Mouse (Mus musculus): Measurements from ENCODE around the gene Ap1b1. TPM values are rescaled to one million over a fixed set of nuclear protein-coding genes. Genes with fewer than 3 reads are reported as not detected.

The Ap1b1 gene
- 165 and 185 TPM in 2 replicates for polyA plus RNA-seq (2012; ENCODE audit: insufficient read depth, insufficient read length, missing spikeins)

- peak within 1 kb of the TSS; percentile 72 for H3K4me3 ChIP-seq (ENCODE audit: insufficient read depth, low read length)
- H3K4me1 ChIP-seq (ENCODE audit: control insufficient read depth, insufficient read depth, low read length) = peaks cover 26% of the 10 kb centered on the region
- TF ChIP-seq POLR2A (IDR thresholded peaks at IDR 0.05; ENCODE audit: borderline replicate concordance, low read depth, low read length) = no peak
- no peak for TF ChIP-seq CTCF (IDR thresholded peaks at IDR 0.05; ENCODE audit: low read depth, low read length)
- H3K27ac ChIP-seq (ENCODE audit: insufficient read depth, low read depth, low read length) = peak within 1 kb of the TSS; percentile 28
Measured at GRCm38 (mm10) chr11:4986695-4987486, at the start of gene Ap1b1. Ap1b1 (plus strand) TSS chr11:4986824.

GRCm38 (mm10) chr11:4946530-4946929 is 40.1 kb upstream of the Ap1b1 start:
- Histone ChIP-seq H3K27ac (ENCODE audit: insufficient read depth, low read depth, low read length) (no peak overlapping the region), H3K4me3 (ENCODE audit: insufficient read depth, low read length) (no peak overlapping the region), H3K4me1 (ENCODE audit: control insufficient read depth, insufficient read depth, low read length) (no peaks in the 10 kb centered on the region)
- TF ChIP-seq POLR2A (IDR thresholded peaks at IDR 0.05; ENCODE audit: borderline replicate concordance, low read depth, low read length) (no peak), CTCF (IDR thresholded peaks at IDR 0.05; ENCODE audit: low read depth, low read length) (0 out of 2 replicates have a peak, but pooled peaks have one; percentile 5)

- Histone ChIP-seq H3K4me3 (ENCODE audit: insufficient read depth, low read length) (peak overlapping the region; percentile 57), H3K27ac (ENCODE audit: insufficient read depth, low read depth, low read length) (no peak overlapping the region), H3K4me1 (ENCODE audit: control insufficient read depth, insufficient read depth, low read length) (no peaks in the 10 kb centered on the region)
- TF ChIP-seq CTCF (IDR thresholded peaks at IDR 0.05; ENCODE audit: low read depth, low read length) = no peak
- TF ChIP-seq POLR2A (IDR thresholded peaks at IDR 0.05; ENCODE audit: borderline replicate concordance, low read depth, low read length) = no peak
Measured at GRCm38 (mm10) chr11:4946947-4947812, 39.4 kb upstream of the Ap1b1 start.

- Histone ChIP-seq H3K4me1 (ENCODE audit: control insufficient read depth, insufficient read depth, low read length) (no peaks in the 10 kb centered on the region), H3K4me3 (ENCODE audit: insufficient read depth, low read length) (peak within 1 kb of the TSS; percentile 57), H3K27ac (ENCODE audit: insufficient read depth, low read depth, low read length) (no peak within 1 kb of the TSS)
- TF ChIP-seq CTCF (IDR thresholded peaks at IDR 0.05; ENCODE audit: low read depth, low read length) = no peak
- TF ChIP-seq POLR2A (IDR thresholded peaks at IDR 0.05; ENCODE audit: borderline replicate concordance, low read depth, low read length) = no peak
Measured at GRCm38 (mm10) chr11:4947813-4948174, 38.8 kb upstream of the Ap1b1 start, which contains the start of gene Nefh. Nefh (minus strand) TSS chr11:4948064.

- Histone ChIP-seq H3K4me3 (ENCODE audit: insufficient read depth, low read length) (no peak overlapping the region), H3K4me1 (ENCODE audit: control insufficient read depth, insufficient read depth, low read length) (no peaks in the 10 kb centered on the region), H3K27ac (ENCODE audit: insufficient read depth, low read depth, low read length) (no peak overlapping the region)
- TF ChIP-seq POLR2A (IDR thresholded peaks at IDR 0.05; ENCODE audit: borderline replicate concordance, low read depth, low read length) (no peak), CTCF (IDR thresholded peaks at IDR 0.05; ENCODE audit: low read depth, low read length) (no peak)
Measured at GRCm38 (mm10) chr11:4948792-4949191, 37.8 kb upstream of the Ap1b1 start.

GRCm38 (mm10) chr11:4949256-4950044 is 37.2 kb upstream of the Ap1b1 start:
- Histone ChIP-seq H3K4me3 (ENCODE audit: insufficient read depth, low read length) (no peak overlapping the region), H3K4me1 (ENCODE audit: control insufficient read depth, insufficient read depth, low read length) (no peaks in the 10 kb centered on the region), H3K27ac (ENCODE audit: insufficient read depth, low read depth, low read length) (no peak overlapping the region)
- TF ChIP-seq POLR2A (IDR thresholded peaks at IDR 0.05; ENCODE audit: borderline replicate concordance, low read depth, low read length) (no peak), CTCF (IDR thresholded peaks at IDR 0.05; ENCODE audit: low read depth, low read length) (no peak)

- TF ChIP-seq CTCF (IDR thresholded peaks at IDR 0.05; ENCODE audit: low read depth, low read length) = no peak
- no peak for TF ChIP-seq POLR2A (IDR thresholded peaks at IDR 0.05; ENCODE audit: borderline replicate concordance, low read depth, low read length)
- Histone ChIP-seq H3K27ac (ENCODE audit: insufficient read depth, low read depth, low read length) (no peak overlapping the region), H3K4me3 (ENCODE audit: insufficient read depth, low read length) (no peak overlapping the region), H3K4me1 (ENCODE audit: control insufficient read depth, insufficient read depth, low read length) (no peaks in the 10 kb centered on the region)
Measured at GRCm38 (mm10) chr11:4953401-4953800, 33.2 kb upstream of the Ap1b1 start.

- TF ChIP-seq POLR2A (IDR thresholded peaks at IDR 0.05; ENCODE audit: borderline replicate concordance, low read depth, low read length) = no peak
- no peak for TF ChIP-seq CTCF (IDR thresholded peaks at IDR 0.05; ENCODE audit: low read depth, low read length)
- Histone ChIP-seq H3K4me1 (ENCODE audit: control insufficient read depth, insufficient read depth, low read length) (no peaks in the 10 kb centered on the region), H3K4me3 (ENCODE audit: insufficient read depth, low read length) (no peak overlapping the region), H3K27ac (ENCODE audit: insufficient read depth, low read depth, low read length) (no peak overlapping the region)
Measured at GRCm38 (mm10) chr11:4953918-4954317, 32.7 kb upstream of the Ap1b1 start.

GRCm38 (mm10) chr11:4963099-4963808 is 23.4 kb upstream of the Ap1b1 start:
- peaks cover 4% of the 10 kb centered on the region; the same call in 1 of the 2 replicates for H3K4me1 ChIP-seq (ENCODE audit: control insufficient read depth, insufficient read depth, low read length)
- no peak overlapping the region for H3K27ac ChIP-seq (ENCODE audit: insufficient read depth, low read depth, low read length)
- TF ChIP-seq POLR2A (IDR thresholded peaks at IDR 0.05; ENCODE audit: borderline replicate concordance, low read depth, low read length) (no peak), CTCF (IDR thresholded peaks at IDR 0.05; ENCODE audit: low read depth, low read length) (no peak)
- no peak overlapping the region for H3K4me3 ChIP-seq (ENCODE audit: insufficient read depth, low read length)

All from bone marrow macrophage, adult 2 months (primary cell).